8 mouse cellular contexts compared by ENCODE assay signal in genomic region chr7:112226446-112227265, GRCm38 (mm10). TPM values are rescaled to one million over a fixed set of nuclear protein-coding genes. Genes with fewer than 3 reads are reported as not detected.
DNase-seq lines count a peak whose midpoint lies in the region; ATAC-seq and TF ChIP-seq lines count a peak whose summit lies in the region.

No protein-coding gene starts in this region.

- H3K27ac ChIP-seq in embryonic facial prominence, embryonic 14.5 days (replicated peaks; ENCODE audit: low read depth, low read length) = no peak overlapping the region
- H3K27ac ChIP-seq in hindbrain, embryonic 12.5 days = no peak overlapping the region
- no peak overlapping the region for H3K27ac ChIP-seq in liver, embryonic 14.5 days
- H3K27ac ChIP-seq in neural tube, embryonic 14.5 days (ENCODE audit: low read depth, low read length) = no peak overlapping the region

- peaks cover 34% of the 10 kb centered on the region for H3K27me3 ChIP-seq in embryonic facial prominence, embryonic 14.5 days (replicated peaks; ENCODE audit: control insufficient read depth, insufficient read depth, low read length)
- H3K27me3 ChIP-seq in hindbrain, embryonic 12.5 days = peaks cover 42% of the 10 kb centered on the region
- H3K27me3 ChIP-seq in liver, embryonic 14.5 days (ENCODE audit: control insufficient read depth, insufficient read depth, low read length) = peaks cover 8% of the 10 kb centered on the region
- H3K27me3 ChIP-seq in neural tube, embryonic 14.5 days (ENCODE audit: control insufficient read depth, insufficient read depth, low read length) = peaks cover 23% of the 10 kb centered on the region

- H3K4me1 ChIP-seq in embryonic facial prominence, embryonic 14.5 days (ENCODE audit: control insufficient read depth, insufficient read depth, low read length) = peaks cover 4% of the 10 kb centered on the region; the same call in 1 of the 2 replicates
- H3K4me1 ChIP-seq in hindbrain, embryonic 12.5 days = peaks cover 19% of the 10 kb centered on the region
- H3K4me1 ChIP-seq in liver, embryonic 14.5 days (replicated peaks; ENCODE audit: control insufficient read depth in 2 of 2, insufficient read depth in 2 of 2, low read length in 1 of 2) = 0 out of 4 replicates have a peak, but pooled peaks cover 0 to 2% of the 10 kb centered on the region in 2 experiments
- peaks cover 5% of the 10 kb centered on the region for H3K4me1 ChIP-seq in neural tube, embryonic 14.5 days (ENCODE audit: control insufficient read depth, insufficient read depth, low read length)

- no peaks in the 10 kb centered on the region for H3K36me3 ChIP-seq in embryonic facial prominence, embryonic 14.5 days (ENCODE audit: control insufficient read depth, insufficient read depth, low read length)
- no peaks in the 10 kb centered on the region for H3K36me3 ChIP-seq in hindbrain, embryonic 12.5 days
- H3K36me3 ChIP-seq in liver, embryonic 14.5 days (replicated peaks; ENCODE audit: control insufficient read depth, insufficient read depth, low read depth) = no peaks in the 10 kb centered on the region
- no peaks in the 10 kb centered on the region for H3K36me3 ChIP-seq in neural tube, embryonic 14.5 days (ENCODE audit: control insufficient read depth, insufficient read depth, low read length)

- peak overlapping the region; percentile 59 for H3K9ac ChIP-seq in embryonic facial prominence, embryonic 14.5 days (ENCODE audit: low read depth, low read length)
- H3K9ac ChIP-seq in hindbrain, embryonic 12.5 days = peak overlapping the region; percentile 67
- H3K9ac ChIP-seq in liver, embryonic 14.5 days (replicated peaks) = no peak overlapping the region
- H3K9ac ChIP-seq in neural tube, embryonic 14.5 days (replicated peaks; ENCODE audit: low read depth, low read length) = no peak overlapping the region

- no peaks in the 10 kb centered on the region for H3K9me3 ChIP-seq in embryonic facial prominence, embryonic 14.5 days (ENCODE audit: control insufficient read depth, low read length)
- H3K9me3 ChIP-seq in hindbrain, embryonic 12.5 days (replicated peaks) = no peaks in the 10 kb centered on the region
- no peaks in the 10 kb centered on the region for H3K9me3 ChIP-seq in liver, embryonic 14.5 days (ENCODE audit: control insufficient read depth, low read length)
- no peaks in the 10 kb centered on the region for H3K9me3 ChIP-seq in neural tube, embryonic 14.5 days (ENCODE audit: control insufficient read depth, low read length)

- ATAC-seq in embryonic facial prominence, embryonic 14.5 days (ENCODE audit: low read depth) = peak; percentile 20
- peak; percentile 26; the same call in 1 of the 2 replicates for ATAC-seq in hindbrain, embryonic 12.5 days (ENCODE audit: low FRiP score)
- no peak for ATAC-seq in liver, embryonic 14.5 days (ENCODE audit: insufficient read depth)
- no peak for ATAC-seq in neural tube, embryonic 14.5 days (ENCODE audit: low read depth)
- ATAC-seq in erythroid progenitor cell, adult 5-6 weeks (replicated peaks; ENCODE audit: low FRiP score, poor library complexity, severe bottlenecking) = no peak

- TF ChIP-seq CTCF in liver, embryonic 14.5 days (IDR thresholded peaks at IDR 0.05; ENCODE audit: low read depth) = no peak

- no peak for TF ChIP-seq EP300 in liver, embryonic 14.5 days (IDR thresholded peaks at IDR 0.05; ENCODE audit: low read depth)

- 5% methylated on average over 24 of the region's 24 CpGs for WGBS in embryonic facial prominence, embryonic 14.5 days
- 4% methylated on average over 24 of the region's 24 CpGs for WGBS in hindbrain, embryonic 12.5 days
- WGBS in liver, embryonic 14.5 days (ENCODE audit: insufficient replicate concordance) = 15% methylated on average over 24 of the region's 24 CpGs
- 3% methylated on average over 24 of the region's 24 CpGs for WGBS in neural tube, embryonic 14.5 days

- peak overlapping the region; percentile 99 for H3K4me2 ChIP-seq in embryonic facial prominence, embryonic 14.5 days (ENCODE audit: low read depth, low read length)
- peak overlapping the region; percentile 96 for H3K4me2 ChIP-seq in hindbrain, embryonic 12.5 days (replicated peaks)
- peak overlapping the region; percentile 67 for H3K4me2 ChIP-seq in liver, embryonic 14.5 days (ENCODE audit: low read depth)
- H3K4me2 ChIP-seq in neural tube, embryonic 14.5 days (ENCODE audit: low read depth, low read length) = peak overlapping the region; percentile 97

- H3K4me3 ChIP-seq in embryonic facial prominence, embryonic 14.5 days (ENCODE audit: low read depth, low read length) = peak overlapping the region; percentile 57
- H3K4me3 ChIP-seq in hindbrain, embryonic 12.5 days = peak overlapping the region; percentile 59
- peak overlapping the region; percentile 52 to 56 for H3K4me3 ChIP-seq in liver, embryonic 14.5 days (ENCODE audit: insufficient read depth in 1 of 2, low read depth in 2 of 2, low read length in 2 of 2)
- peak overlapping the region; percentile 59 for H3K4me3 ChIP-seq in neural tube, embryonic 14.5 days (ENCODE audit: low read depth, low read length)

- DNase-seq in kidney, adult 18-20 months = peak; percentile 32
- no peak for DNase-seq in kidney, adult 8-10 months
- DNase-seq in embryonic facial prominence, embryonic 14.5 days (ENCODE audit: low spot score) = peak; percentile 61
- DNase-seq in liver, embryonic 14.5 days (ENCODE audit: low read depth in 3 of 3, low spot score in 3 of 3) = no peak
- no peak for DNase-seq in testis, postnatal 14 days (ENCODE audit: low spot score)

RNA-seq across cellular contexts. Expression of gene Mical2, which starts 1.0 kb away (rescaled TPM):
- polyA plus RNA-seq in embryonic facial prominence, embryonic 14.5 days (2014; fragmentation: Nextera tagmentation; extraction: Ambion mirVana) = 11.0 and 11.5 TPM in 2 replicates
- polyA plus RNA-seq in hindbrain, embryonic 12.5 days (2016; fragmentation: Nextera tagmentation; extraction: Ambion mirVana) = 1.6 and 2.3 TPM in 2 replicates
- 1.3 and 1.4 TPM in 2 replicates for polyA plus RNA-seq in liver, embryonic 14.5 days (2012; rRNA removed)
- 1.1 and 1.2 TPM in 2 replicates for polyA plus RNA-seq in liver, embryonic 14.5 days (2014; fragmentation: Nextera tagmentation; extraction: Ambion mirVana)
- polyA plus RNA-seq in neural tube, embryonic 14.5 days (2014; fragmentation: Nextera tagmentation; extraction: Ambion mirVana) = 3.7 and 5.3 TPM in 2 replicates
- not detected in 2 replicates for total RNA-seq in erythroid progenitor cell, adult 5-6 weeks (2015; ENCODE audit: low replicate concordance)
- not detected in 2 replicates for total RNA-seq in erythroid progenitor cell, adult 5-6 weeks (2017; ENCODE audit: low replicate concordance)

Comparison
In these comparisons a context has a peak if more than half of its experiments do, and no peak if none do; other contexts are left out.
1. DNase-seq: peak in kidney, adult 18-20 months (single experiment) and embryonic facial prominence, embryonic 14.5 days (single experiment); none in kidney, adult 8-10 months (0 of 2), liver, embryonic 14.5 days (0 of 3) and testis, postnatal 14 days (single experiment).
2. ATAC-seq: peak in embryonic facial prominence, embryonic 14.5 days (single experiment) and hindbrain, embryonic 12.5 days (single experiment); none in liver, embryonic 14.5 days (single experiment), neural tube, embryonic 14.5 days (single experiment) and erythroid progenitor cell, adult 5-6 weeks (single experiment).
3. H3K9ac ChIP-seq: peak in embryonic facial prominence, embryonic 14.5 days (single experiment) and hindbrain, embryonic 12.5 days (single experiment); none in liver, embryonic 14.5 days (single experiment) and neural tube, embryonic 14.5 days (single experiment).
4. Peak in every context shown above with its lines, with median percentiles within 50 percentile points of each other: H3K4me2 ChIP-seq and H3K4me3 ChIP-seq.